Mouse (Mus musculus) lung, postnatal 10 days (tissue): ENCODE measurements around the gene Antxr1.
A peak's percentile ranks its signal among the peaks of the same experiment; 100 is the strongest.

Source experiments
- DNase-seq: peaks from one replicate; pipeline ENCODE4 v3.0.0; 2021

Gene Antxr1

GRCm38 (mm10) chr6:87183159-87183558, 152.5 kb downstream of the Antxr1 start:
- peak; percentile 85 for DNase-seq

- peak; percentile 20 for DNase-seq
Measured at GRCm38 (mm10) chr6:87182736-87183135, 152.9 kb downstream of the Antxr1 start.

GRCm38 (mm10) chr6:87171461-87171860, 164.2 kb downstream of the Antxr1 start:
- no peak for DNase-seq

- DNase-seq = no peak
Measured at GRCm38 (mm10) chr6:87170875-87171274, 164.7 kb downstream of the Antxr1 start.

GRCm38 (mm10) chr6:87170277-87170676, 165.3 kb downstream of the Antxr1 start:
- DNase-seq = no peak

GRCm38 (mm10) chr6:87168021-87168420, 167.6 kb downstream of the Antxr1 start:
- no peak for DNase-seq

GRCm38 (mm10) chr6:87166673-87167305, 168.8 kb downstream of the Antxr1 start:
- no peak for DNase-seq

GRCm38 (mm10) chr6:87165536-87166311, 169.9 kb downstream of the Antxr1 start:
- no peak for DNase-seq

GRCm38 (mm10) chr6:87161391-87162263, 174.0 kb downstream of the Antxr1 start:
- peak; percentile 21 for DNase-seq

GRCm38 (mm10) chr6:87160196-87160595, 175.4 kb downstream of the Antxr1 start:
- DNase-seq = no peak

GRCm38 (mm10) chr6:87158062-87158623, 177.5 kb downstream of the Antxr1 start:
- DNase-seq = no peak

GRCm38 (mm10) chr6:87153836-87154235, 181.8 kb downstream of the Antxr1 start:
- no peak for DNase-seq

- no peak for DNase-seq
Measured at GRCm38 (mm10) chr6:87153231-87153580, 182.4 kb downstream of the Antxr1 start.

GRCm38 (mm10) chr6:87152461-87153230, 183.0 kb downstream of the Antxr1 start:
- DNase-seq = peak; percentile 46

GRCm38 (mm10) chr6:87151427-87151826, 184.2 kb downstream of the Antxr1 start:
- no peak for DNase-seq

- DNase-seq = no peak
Measured at GRCm38 (mm10) chr6:87150471-87150870, 185.2 kb downstream of the Antxr1 start.

- DNase-seq = no peak
Measured at GRCm38 (mm10) chr6:87147921-87148320, 187.7 kb downstream of the Antxr1 start.

- peak; percentile 51 for DNase-seq
Measured at GRCm38 (mm10) chr6:87143594-87143993, 192.0 kb downstream of the Antxr1 start.

- peak; percentile 63 for DNase-seq
Measured at GRCm38 (mm10) chr6:87142239-87142638, 193.4 kb downstream of the Antxr1 start.

GRCm38 (mm10) chr6:87139796-87140553, 195.6 kb downstream of the Antxr1 start:
- DNase-seq = no peak

- DNase-seq = no peak
Measured at GRCm38 (mm10) chr6:87138479-87138878, 197.1 kb downstream of the Antxr1 start.
